Mouse (Mus musculus): ENCODE results near the gene Arl6ip5. TPM values are rescaled to one million over a fixed set of nuclear protein-coding genes. Genes with fewer than 3 reads are reported as not detected.
A peak's percentile ranks its signal among the peaks of the same experiment; 100 is the strongest.
"Not testable (repeated sequence)": the region's sequence is repeated elsewhere in the genome, so short reads cannot be mapped to it uniquely, and the experiment has no call there.

Gene Arl6ip5
- total RNA-seq, 2 experiments from 2014 or later, result 36.5 to 47.9 TPM

DNA sequence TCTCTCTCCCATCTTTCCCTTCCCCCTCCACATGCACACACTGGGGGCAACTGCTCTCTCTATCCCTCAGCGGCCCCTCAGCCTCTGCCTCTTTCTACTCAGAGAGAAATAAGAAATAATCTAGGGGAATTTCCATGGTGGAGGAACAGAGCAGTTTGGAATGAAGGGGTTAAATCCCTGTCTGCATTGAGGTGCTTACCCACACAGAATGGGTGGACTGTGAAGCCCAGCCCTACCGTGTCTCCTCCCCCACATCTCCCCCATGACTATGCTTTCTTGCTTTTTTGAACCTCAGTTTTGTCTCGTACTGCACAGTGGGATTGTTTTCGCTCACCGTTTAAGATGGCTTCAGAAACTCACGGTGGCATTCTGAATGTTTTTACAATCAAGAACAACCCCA, 11.8 kb downstream of the Arl6ip5 start:
- peak; percentile 69 for ATAC-seq (replicated peaks; ENCODE audit: low FRiP score, low TSS enrichment, poor library complexity, severe bottlenecking)

GRCm38 (mm10) chr6:97222931-97223467, 12.5 kb downstream of the Arl6ip5 start:
- peak; percentile 43 for ATAC-seq (replicated peaks; ENCODE audit: low FRiP score, low TSS enrichment, poor library complexity, severe bottlenecking)

DNA sequence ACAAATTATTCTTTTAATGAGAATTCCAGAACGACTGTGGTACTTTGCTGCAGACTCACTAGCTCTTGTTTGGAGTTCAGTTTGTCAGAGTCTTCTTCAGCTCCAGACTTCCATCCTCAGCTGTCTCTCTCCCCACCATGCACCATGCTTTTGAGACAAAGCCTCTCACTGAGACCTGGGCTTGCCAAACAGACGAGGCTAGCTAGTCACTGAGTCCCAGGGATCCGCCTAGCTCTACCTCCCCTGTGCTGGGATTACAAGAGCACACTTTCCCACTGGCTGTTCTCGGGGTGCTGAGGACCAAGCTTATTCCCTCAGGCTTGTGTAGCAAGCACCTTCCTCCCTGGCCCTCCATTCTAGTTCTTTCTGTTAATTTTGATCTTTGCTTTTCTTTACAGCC, 13.1 kb downstream of the Arl6ip5 start:
- ATAC-seq (replicated peaks; ENCODE audit: low FRiP score, low TSS enrichment, poor library complexity, severe bottlenecking), result no peak

GRCm38 (mm10) chr6:97224505-97224904, 14.0 kb downstream of the Arl6ip5 start:
- no peak for ATAC-seq (replicated peaks; ENCODE audit: low FRiP score, low TSS enrichment, poor library complexity, severe bottlenecking)

- ATAC-seq (replicated peaks; ENCODE audit: low FRiP score, low TSS enrichment, poor library complexity, severe bottlenecking), result peak; percentile 34; the same call in 1 of the 2 replicates
Observed at GRCm38 (mm10) chr6:97226083-97226491, 15.6 kb downstream of the Arl6ip5 start.

- no peak for ATAC-seq (replicated peaks; ENCODE audit: low FRiP score, low TSS enrichment, poor library complexity, severe bottlenecking)
Observed at GRCm38 (mm10) chr6:97227067-97227847, 16.8 kb downstream of the Arl6ip5 start.

DNA sequence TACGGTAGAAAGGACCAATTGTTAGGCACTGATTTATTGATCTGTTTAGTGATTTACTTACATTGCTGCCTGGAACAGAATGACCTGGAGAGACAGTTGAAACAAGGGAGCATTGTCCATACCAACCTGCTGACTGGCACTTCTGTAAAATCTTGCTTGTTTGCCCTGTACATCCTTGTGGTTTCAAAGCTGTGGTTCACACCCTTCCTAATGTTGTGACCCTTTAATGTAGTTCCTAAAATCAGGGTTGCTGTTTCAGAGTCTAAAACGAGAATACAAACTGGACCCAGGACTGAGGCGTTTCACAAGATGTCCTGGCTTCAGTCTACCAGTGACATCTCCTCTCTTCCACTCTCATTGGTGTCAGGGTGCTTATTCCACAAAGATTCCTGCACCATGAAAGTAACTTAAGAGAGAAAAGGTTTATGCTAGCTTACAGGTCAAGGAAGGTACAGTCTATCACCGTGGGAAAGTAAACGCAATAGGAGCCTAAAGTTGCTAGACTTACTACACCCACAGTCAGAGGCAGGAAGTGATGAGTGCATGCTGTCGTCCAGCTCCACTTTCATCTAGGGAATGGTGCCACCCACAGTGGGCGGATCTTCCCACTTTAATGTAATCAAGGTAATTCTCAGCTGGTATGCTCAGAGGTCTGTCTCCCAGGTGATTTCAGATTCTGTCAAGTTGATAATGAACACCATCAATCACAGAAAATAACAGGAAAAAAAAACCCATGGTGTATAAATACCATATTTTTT, 24.6 kb downstream of the Arl6ip5 start:
- no peak for ATAC-seq (replicated peaks; ENCODE audit: low FRiP score, low TSS enrichment, poor library complexity, severe bottlenecking)

- ATAC-seq (replicated peaks; ENCODE audit: low FRiP score, low TSS enrichment, poor library complexity, severe bottlenecking), result no peak
Observed at GRCm38 (mm10) chr6:97236088-97236487, 25.6 kb downstream of the Arl6ip5 start.

DNA sequence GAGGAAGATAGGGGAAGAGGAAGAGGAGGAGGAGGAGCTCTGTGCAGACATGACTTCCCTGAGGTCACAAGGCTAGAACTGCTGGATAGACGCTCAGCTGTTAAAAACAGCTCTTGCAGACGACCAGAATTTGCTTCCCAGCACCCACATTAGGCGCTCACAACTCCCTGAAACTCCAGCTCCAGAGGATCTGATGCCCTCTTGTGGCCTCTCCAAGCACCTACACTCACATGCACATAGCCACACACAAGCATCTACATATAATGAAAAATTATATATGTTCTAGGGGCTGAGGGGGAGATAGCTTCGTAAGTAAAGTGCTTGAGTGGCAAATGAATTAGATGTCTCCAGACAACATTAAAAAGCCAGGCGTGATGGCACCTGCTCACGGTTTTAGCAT, 28.9 kb downstream of the Arl6ip5 start:
- no peak for ATAC-seq (replicated peaks; ENCODE audit: low FRiP score, low TSS enrichment, poor library complexity, severe bottlenecking)

- no peak for ATAC-seq (replicated peaks; ENCODE audit: low FRiP score, low TSS enrichment, poor library complexity, severe bottlenecking)
Observed at GRCm38 (mm10) chr6:97240092-97240491, 29.6 kb downstream of the Arl6ip5 start.

GRCm38 (mm10) chr6:97242522-97242921, 32.0 kb downstream of the Arl6ip5 start:
- ATAC-seq (replicated peaks; ENCODE audit: low FRiP score, low TSS enrichment, poor library complexity, severe bottlenecking), result no peak

GRCm38 (mm10) chr6:97245200-97245599, 34.7 kb downstream of the Arl6ip5 start:
- no peak for ATAC-seq (replicated peaks; ENCODE audit: low FRiP score, low TSS enrichment, poor library complexity, severe bottlenecking)

DNA sequence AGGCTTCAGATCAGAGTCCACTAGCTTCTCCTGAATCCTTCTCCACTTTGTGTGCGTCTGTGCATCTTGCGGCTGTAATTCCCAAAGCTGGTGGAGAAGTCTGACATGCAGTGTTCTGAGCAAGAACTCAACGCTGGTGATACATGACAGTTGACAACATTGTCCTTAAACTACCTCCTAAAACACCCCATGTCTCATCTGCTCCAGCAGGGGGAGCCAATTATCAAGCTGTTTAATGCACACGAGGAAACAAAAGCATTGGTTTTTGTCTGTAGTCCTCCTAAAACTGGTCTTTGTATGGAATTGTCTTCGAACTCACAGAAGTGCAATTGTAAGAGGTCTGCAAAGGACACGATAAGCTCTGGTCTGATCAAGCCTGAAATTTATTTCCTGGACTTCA, 40.5 kb downstream of the Arl6ip5 start:
- peak; percentile 91 for ATAC-seq (replicated peaks; ENCODE audit: low FRiP score, low TSS enrichment, poor library complexity, severe bottlenecking)

GRCm38 (mm10) chr6:97252086-97252485, 41.6 kb downstream of the Arl6ip5 start:
- no peak for ATAC-seq (replicated peaks; ENCODE audit: low FRiP score, low TSS enrichment, poor library complexity, severe bottlenecking)

- ATAC-seq (replicated peaks; ENCODE audit: low FRiP score, low TSS enrichment, poor library complexity, severe bottlenecking), result no peak
Observed at GRCm38 (mm10) chr6:97252711-97253221, 42.3 kb downstream of the Arl6ip5 start, which contains the start of gene Lmod3. Lmod3 (minus strand) TSS chr6:97252759.

DNA sequence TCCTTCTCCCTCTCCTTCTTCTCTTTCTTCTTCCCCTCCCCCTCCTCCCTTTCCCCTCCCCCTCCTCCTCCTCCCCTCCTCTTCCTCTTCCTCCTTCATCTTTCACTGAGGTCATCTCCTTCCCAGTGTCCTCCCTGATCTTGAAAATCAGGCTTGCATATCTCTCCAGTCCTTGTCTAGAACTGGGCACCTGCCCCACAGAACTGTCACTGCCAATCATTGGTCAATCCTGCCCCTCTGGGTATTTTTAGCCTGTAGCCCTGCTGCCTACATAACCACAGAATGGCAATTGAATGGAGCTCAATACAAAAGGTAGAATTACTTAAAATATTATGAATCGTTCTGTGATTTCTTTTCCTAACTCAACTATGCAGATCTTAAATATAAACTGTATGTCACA, 48.0 kb downstream of the Arl6ip5 start:
- ATAC-seq (replicated peaks; ENCODE audit: low FRiP score, low TSS enrichment, poor library complexity, severe bottlenecking), result no peak

- ATAC-seq (replicated peaks; ENCODE audit: low FRiP score, low TSS enrichment, poor library complexity, severe bottlenecking), result not testable (repeated sequence)
Observed at GRCm38 (mm10) chr6:97259926-97260325, 49.4 kb downstream of the Arl6ip5 start.

GRCm38 (mm10) chr6:97262229-97262628, 51.7 kb downstream of the Arl6ip5 start:
- no peak for ATAC-seq (replicated peaks; ENCODE audit: low FRiP score, low TSS enrichment, poor library complexity, severe bottlenecking)

DNA sequence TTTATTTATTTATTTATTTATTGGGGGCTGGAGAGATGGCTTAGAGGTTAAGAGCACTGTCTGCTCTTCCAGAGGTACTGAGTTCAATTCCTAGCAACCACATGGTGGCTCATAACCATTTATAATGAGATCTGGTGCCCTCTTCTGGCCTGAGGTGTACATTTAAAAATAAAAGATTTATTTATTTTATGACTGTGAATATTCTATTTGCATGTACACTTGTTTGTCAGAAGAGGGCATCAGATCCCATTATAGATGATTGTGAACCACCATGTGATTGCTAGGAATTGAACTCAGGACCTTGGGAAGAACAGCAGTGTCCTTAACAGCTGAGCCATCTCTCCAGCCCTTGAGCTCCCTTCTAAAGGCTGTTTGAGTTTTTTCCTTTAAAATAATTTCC, 53.3 kb downstream of the Arl6ip5 start:
- ATAC-seq (replicated peaks; ENCODE audit: low FRiP score, low TSS enrichment, poor library complexity, severe bottlenecking), result not testable (repeated sequence)

DNA sequence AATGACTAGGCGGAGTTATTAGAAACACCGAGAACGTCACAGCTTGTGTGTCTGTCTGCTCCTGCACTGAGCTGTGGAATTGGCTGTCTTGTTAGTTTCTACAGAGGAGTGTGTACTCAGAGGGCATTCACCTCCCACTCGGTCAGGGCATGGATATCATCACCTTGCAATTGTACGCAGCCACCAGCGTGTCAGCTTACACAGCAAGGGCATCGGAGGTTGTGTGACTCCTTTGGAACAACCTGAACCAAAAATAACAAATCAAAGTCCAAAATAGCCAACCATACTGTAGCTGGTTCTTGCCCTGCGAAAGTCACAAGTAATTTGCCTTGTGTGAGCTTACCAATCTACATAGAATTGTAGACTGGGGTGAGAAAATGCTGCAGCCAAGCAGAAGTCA, 54.8 kb downstream of the Arl6ip5 start:
- ATAC-seq (replicated peaks; ENCODE audit: low FRiP score, low TSS enrichment, poor library complexity, severe bottlenecking), result no peak
